ENCODE assay signal across 11 mouse cellular contexts in genomic region chr5:116312111-116312737, GRCm38 (mm10). TPM values are rescaled to one million over a fixed set of nuclear protein-coding genes. Genes with fewer than 3 reads are reported as not detected.
A peak's percentile ranks its signal among the peaks of the same experiment; 100 is the strongest.
DNase-seq lines count a peak whose midpoint lies in the region; ATAC-seq and TF ChIP-seq lines count a peak whose summit lies in the region.
"Had no signal": no experiment of that assay in that cellular context is flagged by ENCODE, and none has a peak within 500 bp of the region (broad histone marks: within the 10 kb centered on the region; RNA-seq: fewer than 3 reads in every experiment).

No protein-coding gene starts in this region.

- H3K36me3 ChIP-seq in neural tube, embryonic 11.5 days (ENCODE audit: control insufficient read depth, insufficient read depth, low read length) = no peaks in the 10 kb centered on the region
- no peaks in the 10 kb centered on the region for H3K36me3 ChIP-seq in forebrain, postnatal 0 days (ENCODE audit: insufficient read depth)
- H3K36me3 ChIP-seq in limb, embryonic 15.5 days = no peaks in the 10 kb centered on the region
- H3K36me3 ChIP-seq: G1E had no signal

- no peak overlapping the region for H3K4me2 ChIP-seq in neural tube, embryonic 11.5 days (ENCODE audit: low read depth)
- H3K4me2 ChIP-seq in forebrain, postnatal 0 days (ENCODE audit: low read depth) = peak overlapping the region; percentile 40
- H3K4me2 ChIP-seq in limb, embryonic 15.5 days = peak overlapping the region; percentile 36

- peak; percentile 48 for DNase-seq in neural tube, embryonic 11.5 days (ENCODE audit: low spot score)
- no peak for DNase-seq in neural tube, embryonic 10.5 days (ENCODE audit: extremely low spot score, low spot score)
- DNase-seq in forebrain, postnatal 0 days = peak; percentile 63
- no peak for DNase-seq in gastrocnemius, postnatal 25 days
- DNase-seq in right cerebral cortex, postnatal 10 days (ENCODE audit: low spot score in 2 of 2) = no peak
- DNase-seq in thymus, postnatal 14 days = no peak

- no peak overlapping the region for H3K27ac ChIP-seq in neural tube, embryonic 11.5 days (ENCODE audit: low read depth, low read length)
- H3K27ac ChIP-seq in forebrain, postnatal 0 days (ENCODE audit: low read depth, low read length) = no peak overlapping the region; the same call in 1 of the 2 replicates
- H3K27ac ChIP-seq in limb, embryonic 15.5 days = peak overlapping the region; percentile 67

- 38% methylated on average over 15 of the region's 15 CpGs for WGBS in neural tube, embryonic 11.5 days
- 4% methylated on average over 15 of the region's 15 CpGs for WGBS in forebrain, postnatal 0 days
- WGBS in limb, embryonic 15.5 days = 21% methylated on average over 15 of the region's 15 CpGs

- no peaks in the 10 kb centered on the region for H3K4me1 ChIP-seq in neural tube, embryonic 11.5 days (ENCODE audit: control insufficient read depth, insufficient read depth, low read length)
- H3K4me1 ChIP-seq in forebrain, postnatal 0 days (ENCODE audit: insufficient read depth) = 0 out of 2 replicates have a peak, but pooled peaks cover 3% of the 10 kb centered on the region
- peaks cover 20% of the 10 kb centered on the region for H3K4me1 ChIP-seq in limb, embryonic 15.5 days

- H3K9me3 ChIP-seq in neural tube, embryonic 11.5 days (ENCODE audit: control insufficient read depth, low read length) = no peaks in the 10 kb centered on the region
- no peaks in the 10 kb centered on the region for H3K9me3 ChIP-seq in forebrain, postnatal 0 days (ENCODE audit: low read length)
- no peaks in the 10 kb centered on the region for H3K9me3 ChIP-seq in limb, embryonic 15.5 days

- H3K27me3 ChIP-seq in neural tube, embryonic 11.5 days (ENCODE audit: control insufficient read depth, insufficient read depth, low read length) = no peaks in the 10 kb centered on the region
- H3K27me3 ChIP-seq in forebrain, postnatal 0 days (ENCODE audit: insufficient read depth, low read length) = 0 out of 2 replicates have a peak, but pooled peaks cover 5% of the 10 kb centered on the region
- no peaks in the 10 kb centered on the region for H3K27me3 ChIP-seq in limb, embryonic 15.5 days

- no peak for ATAC-seq in neural tube, embryonic 11.5 days (ENCODE audit: insufficient read depth, low FRiP score, low TSS enrichment)
- peak; percentile 55; the same call in 1 of the 2 replicates for ATAC-seq in forebrain, postnatal 0 days
- ATAC-seq in limb, embryonic 15.5 days (ENCODE audit: insufficient number of reproducible peaks, low FRiP score, low TSS enrichment, low read depth) = no peak
- ATAC-seq in megakaryocyte progenitor cell, adult 5-6 weeks (replicated peaks; ENCODE audit: poor library complexity) = no peak

- H3K9ac ChIP-seq in neural tube, embryonic 11.5 days (ENCODE audit: low read length) = no peak overlapping the region
- no peak overlapping the region for H3K9ac ChIP-seq in forebrain, postnatal 0 days
- no peak overlapping the region for H3K9ac ChIP-seq in limb, embryonic 15.5 days

- H3K4me3 ChIP-seq in neural tube, embryonic 11.5 days (ENCODE audit: low read depth, low read length) = no peak overlapping the region
- 0 out of 2 replicates have a peak overlapping the region, but pooled peaks have one; percentile 13 for H3K4me3 ChIP-seq in forebrain, postnatal 0 days (ENCODE audit: low read depth, low read length)
- peak overlapping the region; percentile 21 for H3K4me3 ChIP-seq in limb, embryonic 15.5 days
- H3K4me3 ChIP-seq: erythroblast, embryonic 14.5 days had no signal

- TF ChIP-seq CTCF in forebrain, postnatal 0 days (IDR thresholded peaks at IDR 0.05; ENCODE audit: low read depth) = no peak

RNA-seq across cellular contexts. Expression of gene Ccdc60, which starts 23.4 kb away (rescaled TPM):
- 1.0 and 2.1 TPM in 2 replicates for polyA plus RNA-seq in neural tube, embryonic 11.5 days (2014; fragmentation: Nextera tagmentation; extraction: Ambion mirVana)
- 1.5 and 3.7 TPM in 2 replicates for total RNA-seq in forebrain, postnatal 0 days (2014; rRNA removed)
- 1.4 and 1.9 TPM in 2 replicates for polyA plus RNA-seq in forebrain, postnatal 0 days (2015; fragmentation: Nextera tagmentation; extraction: Ambion mirVana)
- 1.4 and 1.5 TPM in 2 replicates for polyA plus RNA-seq in limb, embryonic 15.5 days (2015; fragmentation: Nextera tagmentation; extraction: Ambion mirVana)
- total RNA-seq in megakaryocyte progenitor cell, adult 5-6 weeks (2015) = not detected in 2 replicates
- 0.07 TPM in 1 of 2 replicates, not detected in the other for total RNA-seq in megakaryocyte progenitor cell, adult 5-6 weeks (2017)
- total RNA-seq in gastrocnemius, postnatal 25 days (2021) = not detected
- total RNA-seq: G1E; megakaryocyte, adult 5-6 weeks had no signal
- polyA plus RNA-seq: erythroblast, embryonic 14.5 days; G1E had no signal

Comparison
In these comparisons a context has a peak if more than half of its experiments do, and no peak if none do; other contexts are left out.
1. DNase-seq: peak in neural tube, embryonic 11.5 days (single experiment) and forebrain, postnatal 0 days (single experiment); none in neural tube, embryonic 10.5 days (single experiment), gastrocnemius, postnatal 25 days (single experiment), right cerebral cortex, postnatal 10 days (0 of 2) and thymus, postnatal 14 days (single experiment).